Mouse (Mus musculus) lung, postnatal 36 days (tissue): ENCODE measurements around the gene Mrpl10.

ENCODE experiments used
- DNase-seq: peaks from one replicate; pipeline ENCODE4 v3.0.0; 2022; ENCODE audit warnings: mixed read lengths

Mrpl10 gene

GRCm38 (mm10) chr11:97041022-97041899, at the start of gene Mrpl10, which contains the start of gene Lrrc46:
Gene Mrpl10 (plus strand): TSS chr11:97041560.
Gene Lrrc46 (minus strand): TSS chr11:97041407.
- DNase-seq = peak; percentile 94

- peak; percentile 38 for DNase-seq
These were observed 48.5 kb upstream of the Mrpl10 start for GRCm38 (mm10) chr11:96992722-96993311.

- no peak for DNase-seq
These were observed 46.3 kb upstream of the Mrpl10 start for GRCm38 (mm10) chr11:96995031-96995430.

- DNase-seq = no peak
These were observed 45.3 kb upstream of the Mrpl10 start for GRCm38 (mm10) chr11:96995836-96996772.

GRCm38 (mm10) chr11:96996773-96997379, 44.5 kb upstream of the Mrpl10 start:
- DNase-seq = no peak

GRCm38 (mm10) chr11:96997380-96997956, 43.9 kb upstream of the Mrpl10 start:
- no peak for DNase-seq

- no peak for DNase-seq
These were observed 38.2 kb upstream of the Mrpl10 start for GRCm38 (mm10) chr11:97003170-97003569.

- DNase-seq = no peak
These were observed 34.1 kb upstream of the Mrpl10 start for GRCm38 (mm10) chr11:97007093-97007794.

- no peak for DNase-seq
These were observed 32.1 kb upstream of the Mrpl10 start for GRCm38 (mm10) chr11:97009198-97009790.

GRCm38 (mm10) chr11:97013121-97013670, 28.2 kb upstream of the Mrpl10 start, which contains the start of gene Sp6:
Gene Sp6 (plus strand): TSS chr11:97013394.
- peak; percentile 36 for DNase-seq

GRCm38 (mm10) chr11:97017696-97018582, 23.4 kb upstream of the Mrpl10 start:
- no peak for DNase-seq

GRCm38 (mm10) chr11:97018583-97019344, 22.6 kb upstream of the Mrpl10 start:
- no peak for DNase-seq

GRCm38 (mm10) chr11:97019345-97019708, 22.0 kb upstream of the Mrpl10 start:
- DNase-seq = no peak

- no peak for DNase-seq
These were observed 20.1 kb upstream of the Mrpl10 start for GRCm38 (mm10) chr11:97021121-97021765.

- peak; percentile 81 for DNase-seq
These were observed 19.4 kb upstream of the Mrpl10 start for GRCm38 (mm10) chr11:97021873-97022484.

- peak; percentile 37 for DNase-seq
These were observed 16.4 kb upstream of the Mrpl10 start for GRCm38 (mm10) chr11:97024977-97025376.

GRCm38 (mm10) chr11:97025721-97026344, 15.5 kb upstream of the Mrpl10 start:
- peak; percentile 91 for DNase-seq
